Mouse (Mus musculus) CH12.LX (cell line): Measurements from ENCODE around the gene Jarid2.

Experiments used
- CHD2 ChIP-seq: IDR thresholded peaks from 2 replicates; pipeline ENCODE4 v1.6.1; 2011; ENCODE audit warnings: low read length, improper control_type of control experiment
- SIN3A ChIP-seq: IDR thresholded peaks from 2 replicates; pipeline ENCODE4 v1.6.1; 2012; ENCODE audit warnings: low read length, improper control_type of control experiment, inconsistent platforms

DNA sequence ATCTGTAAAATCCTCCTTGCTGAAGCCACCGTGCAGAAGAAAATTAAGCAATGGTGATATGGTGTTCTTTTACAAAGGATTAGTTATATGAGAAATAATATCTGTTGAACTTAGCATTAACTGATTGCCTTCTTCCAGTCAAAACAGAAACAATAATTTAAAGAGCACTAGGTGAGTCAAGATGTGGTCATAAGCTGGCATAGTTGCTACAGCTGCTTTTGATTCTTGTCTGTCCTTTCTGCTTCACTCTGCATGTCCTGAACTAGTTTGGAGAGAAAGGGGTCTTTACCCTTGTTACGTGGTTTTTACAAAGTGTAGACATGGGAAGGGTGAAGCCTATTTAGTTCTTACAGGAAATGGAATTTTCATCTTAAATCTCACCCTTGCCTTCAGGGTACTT, 51.9 kb downstream of the Jarid2 start:
- TF ChIP-seq SIN3A = no peak
- no peak for TF ChIP-seq CHD2
